Mouse (Mus musculus): ENCODE results near the gene Pla2g7. TPM values are rescaled to one million over a fixed set of nuclear protein-coding genes. Genes with fewer than 3 reads are reported as not detected.
A peak's percentile ranks its signal among the peaks of the same experiment; 100 is the strongest.
"Not testable (repeated sequence)": the region's sequence is repeated elsewhere in the genome, so short reads cannot be mapped to it uniquely, and the experiment has no call there.

Gene Pla2g7
- polyA plus RNA-seq (2012), result 0.02 TPM in 1 of 2 replicates, not detected in the other

GRCm38 (mm10) chr17:43567992-43568888 lies at the start of gene Pla2g7:
TSS of gene Pla2g7 (plus strand) at chr17:43568098.
- Histone ChIP-seq H3K9me3 (ENCODE audit: control insufficient read depth, low read length) (no peaks in the 10 kb centered on the region), H3K27me3 (ENCODE audit: control insufficient read depth) (peaks cover 8% of the 10 kb centered on the region), H3K4me1 (ENCODE audit: control insufficient read depth) (no peaks in the 10 kb centered on the region), H3K4me3 (replicated peaks) (peak within 1 kb of the TSS; percentile 34), H3K36me3 (ENCODE audit: control insufficient read depth) (no peaks in the 10 kb centered on the region)
- no peak for TF ChIP-seq GATA1 (IDR thresholded peaks at IDR 0.05; ENCODE audit: low read length)
- TF ChIP-seq TAL1 (IDR thresholded peaks at IDR 0.05; ENCODE audit: low read length), result no peak

GRCm38 (mm10) chr17:43518644-43519409 lies 49.1 kb upstream of the Pla2g7 start:
- Histone ChIP-seq H3K36me3 (ENCODE audit: control insufficient read depth) (no peaks in the 10 kb centered on the region), H3K4me1 (ENCODE audit: control insufficient read depth) (no peaks in the 10 kb centered on the region), H3K9me3 (ENCODE audit: control insufficient read depth, low read length) (no peaks in the 10 kb centered on the region), H3K4me3 (replicated peaks) (no peak overlapping the region), H3K27me3 (ENCODE audit: control insufficient read depth) (no peaks in the 10 kb centered on the region)
- no peak for TF ChIP-seq GATA1 (IDR thresholded peaks at IDR 0.05; ENCODE audit: low read length)

GRCm38 (mm10) chr17:43520166-43520565 lies 47.7 kb upstream of the Pla2g7 start:
- no peaks in the 10 kb centered on the region for H3K27me3 ChIP-seq (ENCODE audit: control insufficient read depth)
- H3K4me3 ChIP-seq (replicated peaks), result no peak overlapping the region
- TF ChIP-seq TAL1 (IDR thresholded peaks at IDR 0.05; ENCODE audit: low read length) (no peak), GATA1 (IDR thresholded peaks at IDR 0.05; ENCODE audit: low read length) (no peak)
- no peaks in the 10 kb centered on the region for H3K4me1 ChIP-seq (ENCODE audit: control insufficient read depth)
- H3K9me3 ChIP-seq (ENCODE audit: control insufficient read depth, low read length), result no peaks in the 10 kb centered on the region
- no peaks in the 10 kb centered on the region for H3K36me3 ChIP-seq (ENCODE audit: control insufficient read depth)

GRCm38 (mm10) chr17:43530507-43530906 lies 37.4 kb upstream of the Pla2g7 start:
- Histone ChIP-seq H3K36me3 (ENCODE audit: control insufficient read depth) (no peaks in the 10 kb centered on the region), H3K4me1 (ENCODE audit: control insufficient read depth) (no peaks in the 10 kb centered on the region), H3K9me3 (ENCODE audit: control insufficient read depth, low read length) (no peaks in the 10 kb centered on the region; the same call in 1 of the 2 replicates), H3K4me3 (replicated peaks) (no peak overlapping the region), H3K27me3 (ENCODE audit: control insufficient read depth) (no peaks in the 10 kb centered on the region)
- TF ChIP-seq GATA1 (IDR thresholded peaks at IDR 0.05; ENCODE audit: low read length) (no peak), TAL1 (IDR thresholded peaks at IDR 0.05; ENCODE audit: low read length) (no peak)

GRCm38 (mm10) chr17:43531192-43531591 lies 36.7 kb upstream of the Pla2g7 start:
- H3K9me3 ChIP-seq (ENCODE audit: control insufficient read depth, low read length), result no peaks in the 10 kb centered on the region; the same call in 1 of the 2 replicates
- no peak for TF ChIP-seq TAL1 (IDR thresholded peaks at IDR 0.05; ENCODE audit: low read length)
- TF ChIP-seq GATA1 (IDR thresholded peaks at IDR 0.05; ENCODE audit: low read length), result no peak
- H3K36me3 ChIP-seq (ENCODE audit: control insufficient read depth), result no peaks in the 10 kb centered on the region
- H3K4me1 ChIP-seq (ENCODE audit: control insufficient read depth), result no peaks in the 10 kb centered on the region
- H3K27me3 ChIP-seq (ENCODE audit: control insufficient read depth), result no peaks in the 10 kb centered on the region
- no peak overlapping the region for H3K4me3 ChIP-seq (replicated peaks)

GRCm38 (mm10) chr17:43534362-43535222 lies 33.3 kb upstream of the Pla2g7 start:
- no peak overlapping the region for H3K4me3 ChIP-seq (replicated peaks)
- no peaks in the 10 kb centered on the region for H3K4me1 ChIP-seq (ENCODE audit: control insufficient read depth)
- H3K9me3 ChIP-seq (ENCODE audit: control insufficient read depth, low read length), result no peaks in the 10 kb centered on the region; the same call in 1 of the 2 replicates
- H3K36me3 ChIP-seq (ENCODE audit: control insufficient read depth), result no peaks in the 10 kb centered on the region
- no peaks in the 10 kb centered on the region for H3K27me3 ChIP-seq (ENCODE audit: control insufficient read depth)
- no peak for TF ChIP-seq GATA1 (IDR thresholded peaks at IDR 0.05; ENCODE audit: low read length)
- no peak for TF ChIP-seq TAL1 (IDR thresholded peaks at IDR 0.05; ENCODE audit: low read length)

- not testable (repeated sequence) for H3K4me1 ChIP-seq (ENCODE audit: control insufficient read depth); H3K36me3 ChIP-seq (ENCODE audit: control insufficient read depth); H3K4me3 ChIP-seq (replicated peaks); H3K9me3 ChIP-seq (ENCODE audit: control insufficient read depth, low read length); H3K27me3 ChIP-seq (ENCODE audit: control insufficient read depth)
Observed at GRCm38 (mm10) chr17:43536841-43537240, 31.1 kb upstream of the Pla2g7 start.

GRCm38 (mm10) chr17:43538767-43539166 lies 29.1 kb upstream of the Pla2g7 start:
- H3K4me1 ChIP-seq (ENCODE audit: control insufficient read depth), result no peaks in the 10 kb centered on the region
- H3K36me3 ChIP-seq (ENCODE audit: control insufficient read depth), result no peaks in the 10 kb centered on the region
- H3K4me3 ChIP-seq (replicated peaks), result no peak overlapping the region
- no peaks in the 10 kb centered on the region for H3K9me3 ChIP-seq (ENCODE audit: control insufficient read depth, low read length)
- TF ChIP-seq TAL1 (IDR thresholded peaks at IDR 0.05; ENCODE audit: low read length) (no peak), GATA1 (IDR thresholded peaks at IDR 0.05; ENCODE audit: low read length) (no peak)
- H3K27me3 ChIP-seq (ENCODE audit: control insufficient read depth), result no peaks in the 10 kb centered on the region

Measured in erythroblast, embryonic 14.5 days (primary cell).